Mouse (Mus musculus) testis, postnatal 10 days (tissue): ENCODE results near the gene Mcm7.
"Not testable (repeated sequence)": the region's sequence is repeated elsewhere in the genome, so short reads cannot be mapped to it uniquely, and the experiment has no call there.

ENCODE experiments used
- DNase-seq: peaks from one replicate; pipeline ENCODE4 v3.0.0; 2021; ENCODE audit warnings: low spot score

Gene Mcm7

GRCm38 (mm10) chr5:138171695-138172491 is at the start of gene Mcm7, which contains the start of gene Ap4m1:
TSS of gene Mcm7 (minus strand) at chr5:138172422.
TSS of gene Ap4m1 (plus strand) at chr5:138172002.
- peak; percentile 97 for DNase-seq

- no peak for DNase-seq
Observed at GRCm38 (mm10) chr5:138219864-138220263, 47.6 kb upstream of the Mcm7 start.

GRCm38 (mm10) chr5:138216632-138217031 is 44.4 kb upstream of the Mcm7 start:
- DNase-seq: not testable (repeated sequence)

- no peak for DNase-seq
Observed at GRCm38 (mm10) chr5:138207873-138208272, 35.7 kb upstream of the Mcm7 start.

GRCm38 (mm10) chr5:138207253-138207652 is 35.0 kb upstream of the Mcm7 start:
- no peak for DNase-seq

- no peak for DNase-seq
Observed at GRCm38 (mm10) chr5:138202086-138202485, 29.9 kb upstream of the Mcm7 start.

- no peak for DNase-seq
Observed at GRCm38 (mm10) chr5:138199576-138199975, 27.4 kb upstream of the Mcm7 start.

- DNase-seq: no peak
Observed at GRCm38 (mm10) chr5:138195463-138195862, 23.2 kb upstream of the Mcm7 start.

- DNase-seq: peak; percentile 58
Observed at GRCm38 (mm10) chr5:138194755-138195345, 22.6 kb upstream of the Mcm7 start.

- DNase-seq: peak; percentile 85
Observed at GRCm38 (mm10) chr5:138193771-138194727, 21.8 kb upstream of the Mcm7 start, which contains the start of gene Mblac1. TSS of gene Mblac1 (plus strand) at chr5:138194314.

- DNase-seq: peak; percentile 56
Observed at GRCm38 (mm10) chr5:138187661-138188306, 15.6 kb upstream of the Mcm7 start.

- peak; percentile 91 for DNase-seq
Observed at GRCm38 (mm10) chr5:138186950-138187638, 14.9 kb upstream of the Mcm7 start, which contains the start of the genes Taf6 and Cnpy4. TSS of gene Taf6 (minus strand) at chr5:138187451. TSS of gene Cnpy4 (plus strand) at chr5:138187485.

GRCm38 (mm10) chr5:138173217-138173616 is 995 bp upstream of the Mcm7 start:
- no peak for DNase-seq

- peak; percentile 98 for DNase-seq
Observed at GRCm38 (mm10) chr5:138170936-138171561, 1.2 kb downstream of the Mcm7 start.

GRCm38 (mm10) chr5:138165594-138165993 is 6.6 kb downstream of the Mcm7 start:
- DNase-seq: no peak

GRCm38 (mm10) chr5:138163610-138164009 is 8.6 kb downstream of the Mcm7 start:
- no peak for DNase-seq

GRCm38 (mm10) chr5:138163046-138163445 is 9.2 kb downstream of the Mcm7 start:
- no peak for DNase-seq

- DNase-seq: peak; percentile 97
Observed at GRCm38 (mm10) chr5:138160842-138161665, 11.2 kb downstream of the Mcm7 start, which contains the start of gene Cops6. TSS of gene Cops6 (plus strand) at chr5:138161071.

GRCm38 (mm10) chr5:138160224-138160762 is 11.9 kb downstream of the Mcm7 start:
- DNase-seq: no peak
